Mouse (Mus musculus) hindbrain, postnatal 0 days (tissue): Measurements from ENCODE around the gene Rasal1. TPM values are rescaled to one million over a fixed set of nuclear protein-coding genes. Genes with fewer than 3 reads are reported as not detected.

Source experiments
- ATAC-seq: fragments of 200-750 bp; cut with Nextera tagmentation; 2 replicates; pipeline ENCODE4 v1.8.0; 2017; ENCODE audit warnings: mild to moderate bottlenecking, moderate TSS enrichment, moderate library complexity
- DNase-seq: peaks from one replicate; pipeline ENCODE4 v3.0.0-alpha.2; 2015; ENCODE audit warnings: low spot score
- H3K27ac ChIP-seq: fragments of 300-500 bp; sonication (generic); 2 replicates; pipeline ENCODE4 v1.5.1; 2014; ENCODE audit warnings: mild to moderate bottlenecking
- H3K27me3 ChIP-seq: fragments of 300-500 bp; sonication (generic); 2 replicates; pipeline ENCODE4 v1.6.1; 2014; ENCODE audit warnings: low read length, mixed read lengths; ENCODE audit not compliant: insufficient read depth
- H3K36me3 ChIP-seq: fragments of 300-500 bp; sonication (generic); 2 replicates; pipeline ENCODE4 v1.6.1; 2014; ENCODE audit warnings: low read length, mixed read lengths; ENCODE audit not compliant: insufficient read depth
- H3K4me1 ChIP-seq: fragments of 300-500 bp; sonication (generic); 2 replicates; pipeline ENCODE4 v1.6.1; 2014; ENCODE audit warnings: antibody characterized with exemption, low read length, mixed read lengths; ENCODE audit not compliant: insufficient read depth
- H3K4me2 ChIP-seq: fragments of 300-500 bp; sonication (generic); 2 replicates; pipeline ENCODE4 v1.6.1; 2014; ENCODE audit warnings: low read depth, mild to moderate bottlenecking, low read length, moderate library complexity, mixed read lengths
- H3K4me3 ChIP-seq: fragments of 300-500 bp; sonication (generic); 2 replicates; pipeline ENCODE4 v1.5.1; 2014; ENCODE audit warnings: low read length
- H3K9ac ChIP-seq: fragments of 300-500 bp; sonication (generic); replicated peaks from 2 replicates; pipeline ENCODE4 v1.6.1; 2014; ENCODE audit warnings: mild to moderate bottlenecking, low read length, moderate library complexity, mixed read lengths
- H3K9me3 ChIP-seq: fragments of 300-500 bp; sonication (generic); 2 replicates; pipeline ENCODE4 v1.6.1; 2016; ENCODE audit warnings: low read length, mixed read lengths
- CTCF ChIP-seq: IDR thresholded peaks from 2 replicates; pipeline ENCODE4 v1.5.1; 2016; ENCODE audit warnings: antibody characterized with exemption, control low read depth, low read depth
- WGBS: fragments of 180-500 bp; shearing (Covaris S2); extraction: QIAGEN DNeasy Blood & Tissue Kit; methylation state at CpG from one replicate; pipeline ENCODE4 v1.1.7; 2014; 5-methylcytosine and 5-hydroxymethylcytosine counted together
- polyA plus RNA-seq: library from polyadenylated mRNA; unstranded; fragments of >200 nt; fragmentation: Nextera tagmentation; extraction: Ambion mirVana; gene quantifications from 2 replicates; pipeline ENCODE4 v1.2.1, GENCODE M21; 2015
- total RNA-seq: library from RNA; depleted of rRNA; stranded (reverse); fragments of >200 nt; gene quantifications from 2 replicates; pipeline ENCODE4 v1.2.3, GENCODE M21; 2014; rRNA removed

The Rasal1 gene
- total and polyA plus RNA-seq, 2 experiments from 2014 or later, result 4.7 to 8.2 TPM

DNA sequence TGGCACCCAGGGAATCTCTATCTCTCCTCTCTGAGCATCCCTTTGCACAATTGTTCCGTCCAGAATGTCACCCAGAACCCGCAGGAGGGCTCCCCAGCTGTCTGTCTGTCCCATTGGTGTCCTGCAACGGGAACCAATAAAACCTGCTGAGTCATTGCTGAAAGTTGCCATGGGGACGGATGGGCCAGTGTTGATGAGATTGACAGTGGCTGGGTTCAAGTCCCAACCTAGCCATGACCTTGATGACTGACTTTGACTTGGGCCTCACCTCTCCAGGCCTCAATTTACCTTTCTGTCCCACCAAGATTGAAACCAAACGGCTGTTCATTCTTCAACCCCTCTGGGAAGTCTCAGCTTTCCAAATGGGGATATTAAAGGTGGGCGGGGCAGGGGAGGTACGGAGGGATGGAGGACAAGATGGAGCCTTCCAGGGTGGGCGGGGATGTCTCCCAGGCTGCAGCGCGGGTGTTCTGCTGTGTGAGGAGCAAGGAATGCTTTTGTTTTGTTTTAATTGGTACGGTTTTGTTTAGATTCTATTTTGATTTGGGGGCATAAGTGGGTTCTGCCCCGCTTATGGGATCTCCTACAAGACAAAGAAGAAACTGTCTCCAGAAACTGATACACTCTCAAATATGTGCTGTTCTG lies 77.3 kb downstream of the Rasal1 start:
- Histone ChIP-seq H3K27me3 (no peaks in the 10 kb centered on the region), H3K4me1 (peaks cover 3% of the 10 kb centered on the region; the same call in 1 of the 2 replicates), H3K36me3 (no peaks in the 10 kb centered on the region), H3K9me3 (no peaks in the 10 kb centered on the region), H3K4me2 (no peak overlapping the region), H3K27ac (no peak overlapping the region), H3K4me3 (no peak overlapping the region), H3K9ac (no peak overlapping the region)
- ATAC-seq (no peak), DNase-seq (no peak)
- TF ChIP-seq CTCF, result no peak
- 59% methylated on average over 12 of the region's 12 CpGs for WGBS

Other genes with a start within 250 kb of the Rasal1 start
- 26.2 and 31.0 TPM in 2 replicates for gene Lhx5, start 217.1 kb upstream of the Rasal1 start, total RNA-seq
- gene Lhx5, start 217.1 kb upstream of the Rasal1 start, polyA plus RNA-seq, result 14.0 and 15.2 TPM in 2 replicates
- gene Sdsl, start 176.0 kb upstream of the Rasal1 start, total RNA-seq, result 4.6 and 6.0 TPM in 2 replicates
- 7.8 and 8.1 TPM in 2 replicates for gene Sdsl, start 176.0 kb upstream of the Rasal1 start, polyA plus RNA-seq
- gene Sds, start 172.3 kb upstream of the Rasal1 start, total RNA-seq, result 0.50 TPM in 1 of 2 replicates, not detected in the other
- gene Sds, start 172.3 kb upstream of the Rasal1 start, polyA plus RNA-seq, result 0.20 and 0.59 TPM in 2 replicates
- 32.0 and 35.2 TPM in 2 replicates for gene Plbd2, start 145.2 kb upstream of the Rasal1 start, total RNA-seq
- 49.9 and 53.9 TPM in 2 replicates for gene Plbd2, start 145.2 kb upstream of the Rasal1 start, polyA plus RNA-seq
- gene Slc8b1, start 137.6 kb upstream of the Rasal1 start, total RNA-seq, result 3.7 and 4.0 TPM in 2 replicates
- gene Slc8b1, start 137.6 kb upstream of the Rasal1 start, polyA plus RNA-seq, result 2.5 and 2.7 TPM in 2 replicates
- gene Tpcn1, start 60.1 kb upstream of the Rasal1 start, total RNA-seq, result 24.5 and 30.7 TPM in 2 replicates
- gene Tpcn1, start 60.1 kb upstream of the Rasal1 start, polyA plus RNA-seq, result 15.4 and 16.1 TPM in 2 replicates
- gene Iqcd, start 59.8 kb upstream of the Rasal1 start, total RNA-seq, result 0.63 and 1.9 TPM in 2 replicates
- 1.8 and 2.0 TPM in 2 replicates for gene Iqcd, start 59.8 kb upstream of the Rasal1 start, polyA plus RNA-seq
- 38.0 and 38.6 TPM in 2 replicates for gene Rita1, start 36.2 kb upstream of the Rasal1 start, total RNA-seq
- 30.1 and 30.4 TPM in 2 replicates for gene Rita1, start 36.2 kb upstream of the Rasal1 start, polyA plus RNA-seq
- 37.3 and 40.1 TPM in 2 replicates for gene Ddx54, start 36.1 kb upstream of the Rasal1 start, total RNA-seq
- gene Ddx54, start 36.1 kb upstream of the Rasal1 start, polyA plus RNA-seq, result 30.8 and 31.9 TPM in 2 replicates
- 0.21 and 0.79 TPM in 2 replicates for gene Cfap73, start 14.6 kb upstream of the Rasal1 start, total RNA-seq
- gene Cfap73, start 14.6 kb upstream of the Rasal1 start, polyA plus RNA-seq, result 0.26 and 0.86 TPM in 2 replicates
- gene Dtx1, start 63.1 kb downstream of the Rasal1 start, total RNA-seq, result 230 and 246 TPM in 2 replicates
- 51.4 and 52.9 TPM in 2 replicates for gene Dtx1, start 63.1 kb downstream of the Rasal1 start, polyA plus RNA-seq
- gene Oas2, start 101.0 kb downstream of the Rasal1 start, total RNA-seq, result 0.43 and 1.3 TPM in 2 replicates
- gene Oas2, start 101.0 kb downstream of the Rasal1 start, polyA plus RNA-seq, result 0.24 and 0.45 TPM in 2 replicates
- gene Oas3, start 128.8 kb downstream of the Rasal1 start, total RNA-seq, result 0.31 and 0.50 TPM in 2 replicates
- gene Oas3, start 128.8 kb downstream of the Rasal1 start, polyA plus RNA-seq, result 0.43 and 0.58 TPM in 2 replicates
- 0.26 TPM in 1 of 2 replicates, not detected in the other for gene Oas1e, start 146.7 kb downstream of the Rasal1 start, total RNA-seq
- gene Oas1e, start 146.7 kb downstream of the Rasal1 start, polyA plus RNA-seq, result 0.42 and 0.90 TPM in 2 replicates
- 0.58 and 1.2 TPM in 2 replicates for gene Oas1c, start 163.7 kb downstream of the Rasal1 start, total RNA-seq
- 0.61 and 0.64 TPM in 2 replicates for gene Oas1c, start 163.7 kb downstream of the Rasal1 start, polyA plus RNA-seq
- not detected in 2 replicates for gene Oas1f, start 198.6 kb downstream of the Rasal1 start, total RNA-seq
- gene Oas1f, start 198.6 kb downstream of the Rasal1 start, polyA plus RNA-seq, result not detected in 2 replicates
- not detected in 2 replicates for gene Oas1h, start 212.6 kb downstream of the Rasal1 start, total RNA-seq
- gene Oas1h, start 212.6 kb downstream of the Rasal1 start, polyA plus RNA-seq, result not detected in 2 replicates
- 1.4 TPM in 1 of 2 replicates, not detected in the other for gene Oas1g, start 238.8 kb downstream of the Rasal1 start, total RNA-seq
- gene Oas1g, start 238.8 kb downstream of the Rasal1 start, polyA plus RNA-seq, result 0.26 and 0.44 TPM in 2 replicates